Mouse (Mus musculus): Measurements from ENCODE around the gene Klk13. TPM values are rescaled to one million over a fixed set of nuclear protein-coding genes. Genes with fewer than 3 reads are reported as not detected.

Gene Klk13
- polyA plus RNA-seq, 1 experiment from 2014 or later = not detected

DNA sequence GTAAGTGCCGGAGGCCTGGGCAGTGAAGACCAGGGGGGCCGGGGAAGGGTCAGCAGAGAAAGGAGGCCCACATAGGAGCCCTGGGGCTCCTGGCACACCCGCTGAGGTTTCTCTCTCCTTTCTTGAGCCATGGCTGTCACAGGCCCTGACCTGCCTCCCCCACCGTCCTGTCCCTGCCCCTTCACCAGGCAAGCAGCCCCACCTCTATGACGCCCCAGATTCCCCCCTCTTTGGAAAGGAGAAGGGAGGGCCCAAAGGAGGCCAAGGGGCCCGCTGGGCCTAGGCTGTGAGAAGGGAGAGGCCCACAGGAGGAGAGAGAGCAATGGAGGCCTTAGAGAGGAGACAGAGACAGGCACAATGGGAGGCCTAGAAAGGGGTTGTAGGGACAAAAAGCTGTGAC is 62.4 kb downstream of the Klk13 start:
- 48% methylated on average over 6 of the region's 6 CpGs for WGBS

DNA sequence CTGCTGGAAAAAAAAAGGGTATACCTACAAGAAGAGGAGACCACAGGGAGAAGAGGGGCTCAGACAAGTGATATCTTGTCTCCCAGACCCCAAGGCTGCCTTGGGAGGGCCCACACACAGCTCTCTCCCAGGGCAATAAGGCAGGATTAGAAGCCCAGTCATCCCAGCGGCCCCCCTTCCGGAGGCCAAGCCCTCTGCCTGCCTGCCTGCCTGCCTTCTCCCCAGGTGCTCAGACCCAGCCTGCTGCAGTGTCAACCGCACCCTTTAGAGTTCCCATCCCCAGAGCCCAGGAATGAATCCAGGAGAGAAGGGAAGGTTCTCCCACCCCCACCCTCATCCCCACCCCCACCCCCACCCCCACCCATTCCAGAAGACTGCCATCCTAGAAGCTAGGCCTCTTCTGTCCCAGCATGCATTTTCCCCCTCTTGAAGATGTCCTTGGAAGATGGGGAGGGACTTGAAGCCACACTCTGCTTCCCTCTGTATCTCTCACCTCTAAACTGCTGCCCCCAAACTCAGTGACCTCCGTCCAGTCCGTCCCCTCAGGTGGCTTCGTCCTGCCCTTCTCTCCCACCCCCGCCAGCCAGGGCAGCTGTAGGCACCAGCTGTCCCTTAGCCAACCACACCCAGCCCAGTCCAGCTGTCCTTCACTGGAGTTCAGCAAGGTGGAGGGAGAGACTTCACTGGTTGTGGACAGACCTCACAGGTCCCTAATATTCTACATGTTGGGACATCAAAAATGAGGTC is 63.1 kb downstream of the Klk13 start:
- Histone ChIP-seq H3K4me3 (no peak overlapping the region), H3K27me3 (no peaks in the 10 kb centered on the region; the same call in 1 of the 2 replicates), H3K9me3 (no peaks in the 10 kb centered on the region), H3K36me3 (no peaks in the 10 kb centered on the region), H3K4me1 (replicated peaks) (no peaks in the 10 kb centered on the region), H3K27ac (replicated peaks) (no peak overlapping the region), H3K4me2 (no peak overlapping the region), H3K9ac (no peak overlapping the region)
- WGBS = 64% methylated on average over 7 of the region's 7 CpGs
- no peak for ATAC-seq (ENCODE audit: low read depth)

More for the DNA sequence above, 62.4 kb downstream of the Klk13 start:
- Histone ChIP-seq H3K9me3 (no peaks in the 10 kb centered on the region), H3K27me3 (no peaks in the 10 kb centered on the region; the same call in 1 of the 2 replicates), H3K4me1 (replicated peaks) (no peaks in the 10 kb centered on the region), H3K4me2 (no peak overlapping the region), H3K36me3 (no peaks in the 10 kb centered on the region), H3K4me3 (no peak overlapping the region), H3K9ac (no peak overlapping the region), H3K27ac (replicated peaks) (no peak overlapping the region)
- ATAC-seq (ENCODE audit: low read depth) = no peak

DNA sequence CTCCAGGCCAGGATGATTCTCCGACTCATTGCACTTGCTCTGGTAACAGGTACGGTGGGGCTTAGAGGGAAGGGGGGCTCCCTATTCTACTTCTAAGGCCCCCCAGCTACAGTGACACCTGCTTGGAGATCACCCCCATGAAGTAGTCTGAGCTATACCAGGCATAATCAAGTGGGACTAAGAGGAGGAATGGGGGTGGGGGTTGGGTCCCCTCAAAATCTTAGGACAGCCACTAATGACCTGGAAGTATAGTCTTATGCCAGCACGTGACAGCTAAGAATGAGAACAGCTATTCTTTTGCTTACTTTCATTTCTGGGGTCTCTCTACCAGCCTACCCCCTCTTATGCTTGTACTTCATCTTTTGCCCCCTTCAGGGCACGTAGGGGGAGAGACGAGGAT is 64.1 kb downstream of the Klk13 start:
- ATAC-seq (ENCODE audit: low read depth) = no peak
- Histone ChIP-seq H3K36me3 (no peaks in the 10 kb centered on the region), H3K4me2 (no peak overlapping the region), H3K9me3 (no peaks in the 10 kb centered on the region), H3K9ac (no peak overlapping the region), H3K4me1 (replicated peaks) (no peaks in the 10 kb centered on the region), H3K27me3 (no peaks in the 10 kb centered on the region; the same call in 1 of the 2 replicates), H3K4me3 (no peak overlapping the region), H3K27ac (replicated peaks) (no peak overlapping the region)
- 83% methylated on average over 5 of the region's 5 CpGs for WGBS

Other genes starting within 250 kb of the Klk13 start
- gene Vsig10l, start 249.4 kb upstream of the Klk13 start, polyA plus RNA-seq (2015; fragmentation: Nextera tagmentation; extraction: Ambion mirVana) = 8.1 and 9.6 TPM in 2 replicates
- 8.6 TPM in 2 replicates for gene Iglon5, start 222.5 kb upstream of the Klk13 start, polyA plus RNA-seq (2015; fragmentation: Nextera tagmentation; extraction: Ambion mirVana)
- gene 4931406B18Rik, start 206.6 kb upstream of the Klk13 start, polyA plus RNA-seq (2015; fragmentation: Nextera tagmentation; extraction: Ambion mirVana) = not detected in 2 replicates
- gene Cd33, start 168.1 kb upstream of the Klk13 start, polyA plus RNA-seq (2015; fragmentation: Nextera tagmentation; extraction: Ambion mirVana) = 1.5 and 1.6 TPM in 2 replicates
- 8.2 and 9.5 TPM in 2 replicates for gene Zfp658, start 150.3 kb upstream of the Klk13 start, polyA plus RNA-seq (2015; fragmentation: Nextera tagmentation; extraction: Ambion mirVana)
- 13.9 and 14.7 TPM in 2 replicates for gene Zfp719, start 133.0 kb upstream of the Klk13 start, polyA plus RNA-seq (2015; fragmentation: Nextera tagmentation; extraction: Ambion mirVana)
- 0.29 and 0.32 TPM in 2 replicates for gene Zfp819, start 105.4 kb upstream of the Klk13 start, polyA plus RNA-seq (2015; fragmentation: Nextera tagmentation; extraction: Ambion mirVana)
- gene Ceacam18, start 77.9 kb upstream of the Klk13 start, polyA plus RNA-seq (2015; fragmentation: Nextera tagmentation; extraction: Ambion mirVana) = not detected in 2 replicates
- 0.41 TPM in 1 of 2 replicates, not detected in the other for gene Siglece, start 52.4 kb upstream of the Klk13 start, polyA plus RNA-seq (2015; fragmentation: Nextera tagmentation; extraction: Ambion mirVana)
- 20.1 and 21.1 TPM in 2 replicates for gene Ctu1, start 40.6 kb upstream of the Klk13 start, polyA plus RNA-seq (2015; fragmentation: Nextera tagmentation; extraction: Ambion mirVana)
- gene Klk14, start 22.1 kb upstream of the Klk13 start, polyA plus RNA-seq (2015; fragmentation: Nextera tagmentation; extraction: Ambion mirVana) = not detected in 2 replicates
- gene Klk12, start 56.3 kb downstream of the Klk13 start, polyA plus RNA-seq (2015; fragmentation: Nextera tagmentation; extraction: Ambion mirVana) = not detected in 2 replicates
- not detected in 2 replicates for gene Klk11, start 62.0 kb downstream of the Klk13 start, polyA plus RNA-seq (2015; fragmentation: Nextera tagmentation; extraction: Ambion mirVana)
- not detected in 2 replicates for gene Klk10, start 68.5 kb downstream of the Klk13 start, polyA plus RNA-seq (2015; fragmentation: Nextera tagmentation; extraction: Ambion mirVana)
- gene Klk9, start 79.3 kb downstream of the Klk13 start, polyA plus RNA-seq (2015; fragmentation: Nextera tagmentation; extraction: Ambion mirVana) = not detected in 2 replicates
- 8.0 and 8.3 TPM in 2 replicates for gene Klk8, start 85.0 kb downstream of the Klk13 start, polyA plus RNA-seq (2015; fragmentation: Nextera tagmentation; extraction: Ambion mirVana)
- not detected in 2 replicates for gene Klk7, start 98.7 kb downstream of the Klk13 start, polyA plus RNA-seq (2015; fragmentation: Nextera tagmentation; extraction: Ambion mirVana)
- gene Klk6, start 111.9 kb downstream of the Klk13 start, polyA plus RNA-seq (2015; fragmentation: Nextera tagmentation; extraction: Ambion mirVana) = not detected in 2 replicates
- not detected in 2 replicates for gene Klk5, start 129.4 kb downstream of the Klk13 start, polyA plus RNA-seq (2015; fragmentation: Nextera tagmentation; extraction: Ambion mirVana)
- gene Klk4, start 168.6 kb downstream of the Klk13 start, polyA plus RNA-seq (2015; fragmentation: Nextera tagmentation; extraction: Ambion mirVana) = 0.31 TPM in 1 of 2 replicates, not detected in the other
- gene Klk15, start 221.2 kb downstream of the Klk13 start, polyA plus RNA-seq (2015; fragmentation: Nextera tagmentation; extraction: Ambion mirVana) = not detected in 2 replicates
- not detected in 2 replicates for gene Klk1b8, start 238.1 kb downstream of the Klk13 start, polyA plus RNA-seq (2015; fragmentation: Nextera tagmentation; extraction: Ambion mirVana)